Mouse (Mus musculus) thymus, postnatal 14 days (tissue): Measurements from ENCODE around the gene Zbtb18.
A peak's percentile ranks its signal among the peaks of the same experiment; 100 is the strongest.

Experiments used
- DNase-seq: peaks from one replicate; pipeline ENCODE4 v3.0.0; 2021

The Zbtb18 gene

GRCm38 (mm10) chr1:177442196-177442808, at the start of gene Zbtb18:
Zbtb18 (plus strand) TSS chr1:177442351.
- DNase-seq: peak; percentile 61

GRCm38 (mm10) chr1:177397455-177397854, 44.7 kb upstream of the Zbtb18 start:
- DNase-seq: no peak

- DNase-seq: no peak
Observed at GRCm38 (mm10) chr1:177405170-177405569, 37.0 kb upstream of the Zbtb18 start.

GRCm38 (mm10) chr1:177408690-177409089, 33.5 kb upstream of the Zbtb18 start:
- DNase-seq: peak; percentile 76

GRCm38 (mm10) chr1:177410769-177411348, 31.3 kb upstream of the Zbtb18 start:
- no peak for DNase-seq

- no peak for DNase-seq
Observed at GRCm38 (mm10) chr1:177411359-177412358, 30.5 kb upstream of the Zbtb18 start.

GRCm38 (mm10) chr1:177419331-177419730, 22.8 kb upstream of the Zbtb18 start:
- no peak for DNase-seq

GRCm38 (mm10) chr1:177420126-177420525, 22.0 kb upstream of the Zbtb18 start:
- DNase-seq: no peak

GRCm38 (mm10) chr1:177427862-177428261, 14.3 kb upstream of the Zbtb18 start:
- peak; percentile 27 for DNase-seq

- DNase-seq: no peak
Observed at GRCm38 (mm10) chr1:177428338-177428737, 13.8 kb upstream of the Zbtb18 start.

GRCm38 (mm10) chr1:177429067-177429466, 13.1 kb upstream of the Zbtb18 start:
- no peak for DNase-seq

GRCm38 (mm10) chr1:177440411-177440810, 1.7 kb upstream of the Zbtb18 start:
- no peak for DNase-seq

GRCm38 (mm10) chr1:177440981-177441491, 1.1 kb upstream of the Zbtb18 start:
- DNase-seq: peak; percentile 24

- peak; percentile 99 for DNase-seq
Observed at GRCm38 (mm10) chr1:177441492-177442195, 507 bp upstream of the Zbtb18 start.

- DNase-seq: peak; percentile 73
Observed at GRCm38 (mm10) chr1:177442821-177443723, 921 bp downstream of the Zbtb18 start.

GRCm38 (mm10) chr1:177443724-177444482, 1.8 kb downstream of the Zbtb18 start:
- no peak for DNase-seq

GRCm38 (mm10) chr1:177444483-177444810, 2.3 kb downstream of the Zbtb18 start:
- no peak for DNase-seq

GRCm38 (mm10) chr1:177444941-177445340, 2.8 kb downstream of the Zbtb18 start:
- no peak for DNase-seq

- no peak for DNase-seq
Observed at GRCm38 (mm10) chr1:177445461-177446130, 3.4 kb downstream of the Zbtb18 start.

GRCm38 (mm10) chr1:177447086-177447485, 4.9 kb downstream of the Zbtb18 start:
- DNase-seq: no peak
